Mouse (Mus musculus): ENCODE results near the gene Dok3. TPM values are rescaled to one million over a fixed set of nuclear protein-coding genes. Genes with fewer than 3 reads are reported as not detected.
A peak's percentile ranks its signal among the peaks of the same experiment; 100 is the strongest.

Gene Dok3
- polyA plus RNA-seq, 1 experiment from 2014 or later, result 6.4 TPM

DNA sequence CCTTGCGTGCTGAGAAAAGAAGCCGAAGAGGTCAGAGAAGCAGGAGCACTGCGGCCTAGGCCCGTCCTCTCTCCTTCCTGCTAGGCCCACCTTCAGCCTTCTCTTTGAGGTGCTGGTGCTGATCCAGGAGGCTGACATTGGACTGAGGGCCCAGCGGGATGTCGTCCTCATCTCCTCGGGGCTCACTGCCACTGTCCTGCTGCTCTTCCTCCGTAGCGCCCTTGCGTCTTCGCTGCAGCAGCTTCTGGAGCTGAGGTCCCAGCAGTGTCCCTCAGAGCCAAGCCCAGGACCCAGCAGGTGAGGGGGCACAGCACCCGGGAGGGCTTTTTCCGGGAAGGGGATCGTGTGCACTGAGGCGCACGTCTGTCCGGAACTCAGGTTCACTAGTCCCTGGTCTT lies 6.7 kb upstream of the Dok3 start:
- Histone ChIP-seq H3K4me3 (peak overlapping the region; percentile 96), H3K9ac (peak overlapping the region; percentile 89), H3K36me3 (replicated peaks) (peaks cover 51% of the 10 kb centered on the region), H3K4me2 (peak overlapping the region; percentile 95), H3K4me1 (peaks cover 18% of the 10 kb centered on the region), H3K27ac (peak overlapping the region; percentile 84), H3K9me3 (no peaks in the 10 kb centered on the region), H3K27me3 (replicated peaks) (no peaks in the 10 kb centered on the region)
- WGBS, result 18% methylated on average over 17 of the region's 17 CpGs
- ATAC-seq (replicated peaks), result no peak; the same call in 1 of the 2 replicates

DNA sequence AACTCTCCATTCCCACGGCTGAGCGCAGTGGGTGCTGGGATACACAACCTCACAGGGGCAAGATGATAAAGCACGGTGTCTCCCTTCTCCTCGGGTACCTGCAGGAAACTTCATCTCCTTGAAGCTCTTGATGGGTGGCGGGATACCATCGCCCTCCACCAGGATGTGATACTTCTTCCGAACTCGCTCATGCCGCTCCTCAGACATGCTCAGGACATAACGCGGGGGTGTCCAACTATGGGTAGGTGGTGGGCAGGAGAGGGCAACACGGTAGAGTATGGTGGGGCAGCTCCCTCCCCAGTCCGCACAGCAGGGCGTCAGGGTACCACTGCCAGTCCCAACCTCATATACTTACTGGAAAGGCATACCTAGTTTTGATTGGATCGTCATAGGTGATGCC lies 6.1 kb upstream of the Dok3 start:
- H3K36me3 ChIP-seq (replicated peaks), result peaks cover 45% of the 10 kb centered on the region
- WGBS, result 90% methylated on average over 15 of the region's 15 CpGs
- H3K9me3 ChIP-seq, result no peaks in the 10 kb centered on the region
- peaks cover 18% of the 10 kb centered on the region for H3K4me1 ChIP-seq
- peak overlapping the region; percentile 95 for H3K4me2 ChIP-seq
- no peaks in the 10 kb centered on the region for H3K27me3 ChIP-seq (replicated peaks)
- no peak overlapping the region for H3K27ac ChIP-seq
- peak overlapping the region; percentile 89; the same call in 1 of the 2 replicates for H3K9ac ChIP-seq
- ATAC-seq (replicated peaks), result no peak
- H3K4me3 ChIP-seq, result peak overlapping the region; percentile 96

DNA sequence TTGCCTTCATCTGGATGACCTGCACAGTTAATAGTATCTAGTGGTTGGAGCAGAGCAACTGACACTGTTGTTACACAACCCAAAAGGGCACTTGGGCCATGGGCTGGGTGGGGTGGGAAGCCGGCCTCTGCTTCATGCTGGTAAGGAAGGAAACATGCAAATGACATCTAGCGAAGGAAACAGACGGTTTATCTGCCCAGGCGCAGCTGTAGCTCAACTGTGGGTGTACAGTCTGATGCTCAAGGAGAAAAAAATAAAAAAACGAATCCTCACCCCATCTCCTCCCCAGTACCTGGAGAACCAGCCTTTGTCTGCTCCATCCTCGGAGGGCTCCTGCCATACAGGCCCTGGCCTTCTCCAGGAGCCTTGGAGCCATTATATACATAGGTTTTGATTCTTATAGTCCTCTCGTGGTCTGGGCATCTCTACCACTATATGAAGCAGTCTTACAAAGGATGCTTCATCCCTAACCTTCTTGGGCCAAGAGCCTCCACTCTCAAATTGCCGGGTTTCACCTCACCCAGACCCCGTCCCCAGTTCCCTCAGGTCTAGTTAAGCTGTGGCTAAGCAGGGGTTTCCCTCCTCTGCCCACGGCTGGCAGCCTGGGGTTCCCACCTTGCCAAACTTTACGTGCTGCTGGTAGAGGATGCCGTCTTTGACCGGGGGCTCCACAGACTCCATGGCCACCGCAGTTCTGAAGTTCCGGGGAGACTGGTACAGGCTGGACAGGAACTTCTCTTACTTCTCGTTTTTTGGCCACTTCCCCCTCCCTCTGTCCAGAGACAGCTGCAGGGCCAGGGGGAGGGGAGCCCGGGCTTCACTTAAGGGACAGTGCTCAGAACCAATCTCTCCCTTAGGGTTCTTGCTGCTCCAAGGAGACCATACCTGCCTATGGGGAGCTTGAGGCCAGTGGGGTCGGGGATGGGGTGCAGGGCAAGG lies 993 bp downstream of the Dok3 start:
- Histone ChIP-seq H3K36me3 (replicated peaks) (peaks cover 22% of the 10 kb centered on the region), H3K4me3 (no peak overlapping the region), H3K9me3 (no peaks in the 10 kb centered on the region), H3K4me2 (no peak overlapping the region), H3K27me3 (replicated peaks) (no peaks in the 10 kb centered on the region), H3K4me1 (no peaks in the 10 kb centered on the region), H3K9ac (no peak overlapping the region), H3K27ac (no peak overlapping the region)
- WGBS, result 82% methylated on average over 18 of the region's 18 CpGs
- ATAC-seq (replicated peaks), result no peak

DNA sequence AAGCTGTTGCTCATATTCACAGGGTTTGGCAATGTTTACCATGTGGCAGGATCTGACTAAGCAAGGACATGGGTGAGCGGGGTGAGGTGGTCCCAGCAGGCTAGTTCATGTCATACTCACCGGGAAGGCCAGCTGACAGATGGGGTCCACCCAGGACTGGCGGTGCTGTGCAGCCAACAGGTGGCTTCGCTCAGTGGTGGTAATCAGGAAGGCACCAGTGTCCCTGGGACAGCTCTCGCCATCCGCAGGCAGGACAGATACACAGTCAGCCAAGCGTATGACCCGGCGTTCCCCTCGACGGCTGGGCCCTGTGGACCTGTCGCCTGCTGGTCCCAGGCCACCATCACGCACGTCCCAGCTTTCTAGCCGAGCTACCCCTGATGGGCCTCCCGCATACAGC lies 1.9 kb downstream of the Dok3 start:
- Histone ChIP-seq H3K9me3 (no peaks in the 10 kb centered on the region), H3K9ac (no peak overlapping the region), H3K4me2 (no peak overlapping the region), H3K27ac (no peak overlapping the region), H3K36me3 (replicated peaks) (peaks cover 19% of the 10 kb centered on the region), H3K4me3 (no peak overlapping the region), H3K4me1 (no peaks in the 10 kb centered on the region), H3K27me3 (replicated peaks) (no peaks in the 10 kb centered on the region)
- ATAC-seq (replicated peaks), result no peak
- WGBS, result 88% methylated on average over 16 of the region's 16 CpGs

DNA sequence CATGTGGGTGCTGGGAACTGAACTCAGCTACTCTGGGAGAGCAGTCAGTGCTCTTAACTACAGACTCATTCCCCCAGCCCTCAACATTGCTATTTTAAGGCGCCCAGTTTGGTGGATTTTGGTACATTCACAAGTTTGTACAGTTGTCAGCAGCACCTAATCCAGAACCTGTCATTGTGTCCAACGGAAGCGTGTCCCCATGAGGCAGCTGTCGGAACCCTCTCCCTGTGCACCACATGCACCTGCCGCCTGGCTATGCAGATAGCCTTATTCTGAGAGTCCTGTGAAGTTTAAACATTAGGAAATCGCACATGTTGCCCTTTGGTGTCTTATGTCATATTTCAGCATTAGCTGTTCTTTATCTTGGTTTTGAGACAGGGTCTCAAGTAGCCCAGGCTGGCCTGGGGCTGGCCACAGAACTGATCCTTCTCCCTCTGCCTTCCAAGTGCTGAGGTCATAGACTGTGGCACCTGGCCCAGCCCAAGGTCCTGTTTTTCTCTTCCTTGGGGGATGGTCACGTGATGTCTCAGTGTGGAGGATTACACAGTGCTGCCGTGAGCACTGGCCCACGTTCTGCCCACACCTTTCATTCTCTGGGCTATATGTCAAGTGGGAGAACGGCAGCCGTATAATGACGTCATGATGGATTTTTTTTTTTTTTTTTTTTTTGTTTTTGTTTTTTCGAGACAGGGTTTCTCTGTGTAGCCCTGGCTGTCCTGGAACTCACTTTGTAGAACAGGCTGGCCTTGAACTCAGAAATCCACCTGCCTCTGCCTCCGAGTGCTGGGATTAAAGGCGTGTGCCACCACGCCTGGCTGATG lies 3.2 kb downstream of the Dok3 start:
- Histone ChIP-seq H3K4me3 (no peak overlapping the region), H3K9me3 (no peaks in the 10 kb centered on the region), H3K4me2 (no peak overlapping the region), H3K4me1 (no peaks in the 10 kb centered on the region), H3K27ac (no peak overlapping the region), H3K27me3 (replicated peaks) (no peaks in the 10 kb centered on the region), H3K9ac (no peak overlapping the region), H3K36me3 (replicated peaks) (peaks cover 6% of the 10 kb centered on the region; the same call in 1 of the 2 replicates)
- WGBS, result 84% methylated on average over 16 of the region's 16 CpGs
- no peak for ATAC-seq (replicated peaks)

DNA sequence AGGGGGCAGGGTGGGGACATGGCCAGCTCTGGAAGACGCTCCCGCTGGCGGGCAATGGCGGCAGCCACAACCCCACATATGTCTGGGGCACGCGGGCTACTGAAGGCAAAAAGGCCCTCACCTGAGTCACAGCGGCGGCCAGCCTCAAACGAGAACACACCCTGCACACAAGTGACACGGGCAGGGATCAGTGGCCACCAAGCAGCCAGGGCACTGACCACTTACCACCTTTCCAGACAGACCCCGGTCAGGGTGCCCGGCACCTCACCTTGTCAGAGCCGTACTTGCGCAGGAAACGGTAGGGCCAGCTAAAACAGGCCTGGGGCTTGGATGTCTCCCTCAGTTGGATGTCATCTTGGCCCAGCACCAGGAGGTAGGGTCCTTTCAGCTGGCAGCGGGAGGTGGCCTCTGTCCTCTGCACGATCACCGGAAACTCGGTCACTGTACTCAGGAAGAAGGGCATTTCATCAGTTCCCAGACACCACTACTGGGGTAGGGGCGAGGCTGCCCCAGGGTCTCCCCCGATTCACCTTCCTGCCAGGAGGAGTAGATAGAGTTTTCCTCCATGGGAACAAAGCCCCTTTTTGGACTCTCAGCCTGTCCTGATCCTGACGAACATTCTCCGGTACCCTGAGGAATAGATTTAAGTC lies 5.0 kb downstream of the Dok3 start:
- WGBS, result 93% methylated on average over 23 of the region's 23 CpGs
- H3K9ac ChIP-seq, result no peak overlapping the region
- H3K9me3 ChIP-seq, result no peaks in the 10 kb centered on the region
- H3K4me2 ChIP-seq, result no peak overlapping the region
- H3K27me3 ChIP-seq (replicated peaks), result no peaks in the 10 kb centered on the region
- no peak overlapping the region for H3K4me3 ChIP-seq
- no peaks in the 10 kb centered on the region; the same call in 1 of the 2 replicates for H3K36me3 ChIP-seq (replicated peaks)
- no peak for ATAC-seq (replicated peaks)
- H3K4me1 ChIP-seq, result no peaks in the 10 kb centered on the region
- no peak overlapping the region for H3K27ac ChIP-seq

DNA sequence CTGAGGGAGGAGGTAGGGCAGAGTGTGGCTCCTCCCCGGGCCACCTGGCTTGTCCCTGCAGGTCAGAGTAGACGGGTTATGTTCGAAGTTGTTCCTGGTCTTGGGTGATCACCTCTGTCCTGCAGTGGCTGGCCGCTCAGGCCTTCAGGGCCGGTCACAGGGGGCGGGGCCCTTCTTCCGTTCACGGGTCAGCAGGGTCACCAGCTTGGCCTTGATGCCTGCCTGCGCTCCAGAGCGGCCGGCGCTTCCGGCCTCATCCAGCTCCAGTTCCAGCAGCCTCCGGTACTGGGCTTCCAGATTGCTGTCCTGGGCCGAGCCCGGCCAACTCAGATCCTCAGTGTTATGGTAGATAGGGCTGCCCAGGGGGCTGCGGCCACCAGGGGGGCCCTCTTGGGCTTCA lies 5.8 kb downstream of the Dok3 start:
- no peaks in the 10 kb centered on the region for H3K36me3 ChIP-seq (replicated peaks)
- no peaks in the 10 kb centered on the region for H3K4me1 ChIP-seq
- 68% methylated on average over 17 of the region's 17 CpGs for WGBS
- no peak; the same call in 1 of the 2 replicates for ATAC-seq (replicated peaks)
- no peaks in the 10 kb centered on the region for H3K27me3 ChIP-seq (replicated peaks)
- no peak overlapping the region for H3K9ac ChIP-seq
- H3K27ac ChIP-seq, result no peak overlapping the region
- H3K4me2 ChIP-seq, result no peak overlapping the region
- no peaks in the 10 kb centered on the region for H3K9me3 ChIP-seq
- H3K4me3 ChIP-seq, result no peak overlapping the region

DNA sequence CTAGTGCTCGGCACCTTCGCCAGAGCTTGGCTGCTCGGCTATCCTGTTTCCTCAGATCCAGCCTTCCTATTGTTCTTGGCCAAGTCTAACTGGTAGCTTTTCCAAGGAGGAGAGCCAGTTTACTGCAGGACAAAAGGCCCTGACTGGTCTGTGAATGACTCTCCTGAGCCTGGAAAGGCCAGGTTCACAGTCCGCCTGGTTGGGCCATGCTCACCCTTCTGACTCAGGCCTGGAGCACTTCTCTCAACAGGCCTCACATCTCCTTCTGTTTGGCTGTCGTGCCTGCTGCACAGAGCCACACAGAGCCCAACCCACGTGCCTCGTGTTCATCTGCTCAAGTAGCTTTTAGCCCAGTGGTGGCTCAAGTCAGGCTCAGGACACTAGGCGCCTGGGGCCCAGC lies 6.4 kb downstream of the Dok3 start:
- WGBS, result 58% methylated on average over 8 of the region's 8 CpGs
- ATAC-seq (replicated peaks), result no peak
- H3K4me2 ChIP-seq, result no peak overlapping the region
- H3K9ac ChIP-seq, result no peak overlapping the region
- no peak overlapping the region for H3K4me3 ChIP-seq
- H3K4me1 ChIP-seq, result no peaks in the 10 kb centered on the region
- H3K27ac ChIP-seq, result no peak overlapping the region
- no peaks in the 10 kb centered on the region for H3K9me3 ChIP-seq
- no peaks in the 10 kb centered on the region for H3K36me3 ChIP-seq (replicated peaks)
- no peaks in the 10 kb centered on the region for H3K27me3 ChIP-seq (replicated peaks)

DNA sequence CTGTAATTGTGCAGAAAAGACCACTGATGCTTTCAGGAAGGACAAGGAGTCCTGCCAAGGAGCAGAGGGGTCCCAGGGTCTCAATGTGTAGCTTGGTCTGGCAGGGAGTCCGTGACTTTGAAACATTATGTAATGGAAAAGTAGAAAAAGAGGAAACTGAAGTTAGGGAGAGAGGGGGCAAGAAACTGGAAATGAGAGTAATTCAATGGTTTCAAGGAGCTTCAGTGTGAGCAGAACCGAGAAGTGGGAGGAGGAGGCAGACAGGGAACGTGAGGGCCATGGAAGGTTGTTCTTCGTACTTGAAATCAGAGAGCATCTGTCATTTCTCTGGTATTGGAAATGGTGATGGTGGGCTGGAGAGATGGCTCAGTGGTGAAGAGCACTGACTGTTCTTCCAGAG lies 9.5 kb downstream of the Dok3 start:
- H3K9ac ChIP-seq, result no peak overlapping the region
- no peak overlapping the region for H3K27ac ChIP-seq
- no peaks in the 10 kb centered on the region for H3K27me3 ChIP-seq (replicated peaks)
- H3K4me2 ChIP-seq, result no peak overlapping the region
- H3K4me3 ChIP-seq, result no peak overlapping the region
- ATAC-seq (replicated peaks), result no peak
- no peaks in the 10 kb centered on the region for H3K36me3 ChIP-seq (replicated peaks)
- H3K4me1 ChIP-seq, result no peaks in the 10 kb centered on the region
- no peaks in the 10 kb centered on the region for H3K9me3 ChIP-seq
- WGBS, result 80% methylated on average over 4 of the region's 4 CpGs

DNA sequence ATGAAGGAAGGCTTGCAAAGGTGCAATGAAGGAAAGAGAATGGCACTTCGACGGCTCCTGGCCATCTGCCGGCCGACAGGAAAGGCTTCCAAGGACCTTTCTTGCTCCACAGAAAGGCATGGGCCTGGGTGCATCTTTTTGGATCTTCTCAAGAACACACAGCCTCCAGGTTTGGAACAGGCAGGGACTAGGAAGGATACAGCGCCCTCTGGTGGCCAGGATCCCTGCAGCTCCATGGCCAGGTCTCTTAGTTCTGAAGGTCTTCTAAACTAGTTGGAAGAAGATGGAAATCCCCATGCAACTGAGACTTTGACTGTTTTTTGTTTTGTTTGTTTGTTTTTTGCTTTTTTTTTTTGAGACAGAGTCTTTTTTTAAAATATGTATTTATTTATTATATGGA lies 12.1 kb downstream of the Dok3 start:
- H3K4me2 ChIP-seq, result no peak overlapping the region
- H3K27ac ChIP-seq, result no peak overlapping the region
- H3K9ac ChIP-seq, result no peak overlapping the region
- H3K9me3 ChIP-seq, result no peaks in the 10 kb centered on the region
- no peaks in the 10 kb centered on the region for H3K36me3 ChIP-seq (replicated peaks)
- WGBS, result 10% methylated on average over 5 of the region's 5 CpGs
- no peaks in the 10 kb centered on the region for H3K27me3 ChIP-seq (replicated peaks)
- H3K4me1 ChIP-seq, result peaks cover 12% of the 10 kb centered on the region
- no peak overlapping the region for H3K4me3 ChIP-seq
- no peak for ATAC-seq (replicated peaks)

DNA sequence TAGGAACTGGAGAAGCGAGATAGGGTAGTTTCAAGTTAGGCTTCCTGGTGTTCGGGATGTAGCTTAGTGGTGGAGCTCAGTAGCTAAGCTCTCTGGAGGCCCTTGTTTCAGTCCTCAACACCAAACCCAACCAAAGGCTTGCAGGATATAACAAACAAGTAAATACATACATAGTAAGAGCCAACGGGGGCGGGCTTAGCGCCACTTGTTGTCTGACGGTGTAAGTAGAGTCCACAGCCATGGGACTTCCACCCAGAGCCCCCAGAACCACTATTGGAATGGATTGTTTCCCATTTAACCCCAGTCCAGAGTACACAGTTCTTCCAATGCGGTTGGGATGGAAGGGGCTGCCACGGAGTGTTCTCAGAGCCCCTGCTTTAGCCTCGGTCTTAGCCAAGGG lies 15.3 kb downstream of the Dok3 start:
- 0 out of 2 replicates have a peak overlapping the region, but pooled peaks have one; percentile 80 for H3K9ac ChIP-seq
- WGBS, result 41% methylated on average over 9 of the region's 9 CpGs

More for the DNA sequence above, 15.3 kb downstream of the Dok3 start:
- H3K4me3 ChIP-seq, result peak overlapping the region; percentile 71
- H3K27me3 ChIP-seq (replicated peaks), result no peaks in the 10 kb centered on the region
- 0 out of 2 replicates have a peak, but pooled peaks cover 6% of the 10 kb centered on the region for H3K36me3 ChIP-seq (replicated peaks)
- no peak for ATAC-seq (replicated peaks)
- no peaks in the 10 kb centered on the region for H3K9me3 ChIP-seq
- H3K27ac ChIP-seq, result no peak overlapping the region; the same call in 1 of the 2 replicates
- peak overlapping the region; percentile 87 for H3K4me2 ChIP-seq
- peaks cover 30% of the 10 kb centered on the region for H3K4me1 ChIP-seq

Data from midbrain, embryonic 15.5 days (tissue).